Mouse (Mus musculus): ENCODE measurements around the gene Vsig4.

GRCm38 (mm10) chrX:96225474-96225873 is 67.8 kb downstream of the Vsig4 start:
- no peak for TF ChIP-seq CTCF (IDR thresholded peaks at IDR 0.05; ENCODE audit: control insufficient read depth, insufficient read depth, insufficient replicate concordance, low read depth, low read length)
- no peak for TF ChIP-seq POLR2A (IDR thresholded peaks at IDR 0.05; ENCODE audit: control insufficient read depth, low read depth, low read length)

Data from testis, adult 2 months (tissue).